Mouse (Mus musculus) heart, embryonic 15.5 days (tissue): ENCODE results near the gene Rhobtb1. TPM values are rescaled to one million over a fixed set of nuclear protein-coding genes. Genes with fewer than 3 reads are reported as not detected.

Source experiments
- ATAC-seq: fragments of 200-750 bp; cut with Nextera tagmentation; replicated peaks from 2 replicates; pipeline ENCODE4 v1.8.0; 2017; ENCODE audit warnings: low read depth, moderate TSS enrichment; ENCODE audit not compliant: insufficient number of reproducible peaks, insufficient read depth, low FRiP score
- H3K27ac ChIP-seq: fragments of 300-500 bp; sonication (generic); 2 replicates; pipeline ENCODE4 v1.5.1; 2015; ENCODE audit warnings: mild to moderate bottlenecking, inconsistent platforms
- H3K27me3 ChIP-seq: fragments of 300-500 bp; sonication (generic); 2 replicates; pipeline ENCODE4 v1.6.1; 2015; ENCODE audit warnings: inconsistent platforms
- H3K36me3 ChIP-seq: fragments of 300-500 bp; sonication (generic); 2 replicates; pipeline ENCODE4 v1.6.1; 2015; ENCODE audit warnings: mild to moderate bottlenecking, inconsistent platforms
- H3K4me1 ChIP-seq: fragments of 300-500 bp; sonication (generic); replicated peaks from 2 replicates; pipeline ENCODE4 v1.6.1; 2015; ENCODE audit warnings: inconsistent platforms
- H3K4me2 ChIP-seq: fragments of 300-500 bp; sonication (generic); 2 replicates; pipeline ENCODE4 v1.6.1; 2015; ENCODE audit warnings: inconsistent platforms, mild to moderate bottlenecking, moderate library complexity
- H3K4me3 ChIP-seq: fragments of 300-500 bp; sonication (generic); 2 replicates; pipeline ENCODE4 v1.5.1; 2015; ENCODE audit warnings: mild to moderate bottlenecking, inconsistent platforms
- H3K9ac ChIP-seq: fragments of 300-500 bp; sonication (generic); 2 replicates; pipeline ENCODE4 v1.6.1; 2015; ENCODE audit warnings: mild to moderate bottlenecking, inconsistent platforms
- H3K9me3 ChIP-seq: fragments of 300-500 bp; sonication (generic); replicated peaks from 2 replicates; pipeline ENCODE4 v1.6.1; 2016; ENCODE audit warnings: inconsistent platforms
- WGBS: fragments of 180-500 bp; shearing (Covaris S2); methylation state at CpG from one replicate; pipeline ENCODE4 v1.1.7; 2015; ENCODE audit warnings: mixed read lengths; 5-methylcytosine and 5-hydroxymethylcytosine counted together
- polyA plus RNA-seq: library from polyadenylated mRNA; unstranded; fragments of >200 nt; fragmentation: Nextera tagmentation; extraction: Ambion mirVana; gene quantifications from 2 replicates; pipeline ENCODE4 v1.2.1, GENCODE M21; 2015

The Rhobtb1 gene
- polyA plus RNA-seq, 1 experiment from 2014 or later = 31.7 TPM

DNA sequence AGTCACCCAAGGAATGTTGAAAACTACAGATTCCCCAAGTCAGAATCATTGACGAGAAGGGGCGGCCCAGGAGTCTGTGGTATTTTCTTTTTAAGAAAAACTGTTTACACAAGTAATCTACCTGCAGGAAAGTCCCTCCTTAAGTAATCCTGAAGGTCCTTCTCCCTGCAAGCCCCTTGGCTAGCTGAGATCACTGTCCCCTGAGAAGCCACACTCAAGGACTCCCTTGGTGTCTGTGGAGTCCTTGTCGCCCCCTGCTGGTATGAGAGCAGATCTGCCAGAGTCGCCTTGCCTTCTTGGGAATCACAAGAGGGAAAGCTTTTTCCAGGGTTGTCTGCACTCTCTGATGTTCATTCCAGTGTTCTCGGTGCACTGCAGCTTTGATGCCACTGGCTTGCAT is 155.8 kb downstream of the Rhobtb1 start:
- H3K9ac ChIP-seq = no peak overlapping the region
- no peaks in the 10 kb centered on the region for H3K27me3 ChIP-seq
- no peak overlapping the region for H3K27ac ChIP-seq
- no peak overlapping the region for H3K4me2 ChIP-seq
- no peaks in the 10 kb centered on the region for H3K9me3 ChIP-seq
- peaks cover 3% of the 10 kb centered on the region; the same call in 1 of the 2 replicates for H3K4me1 ChIP-seq
- WGBS = 44% methylated on average over 5 of the region's 5 CpGs
- no peaks in the 10 kb centered on the region for H3K36me3 ChIP-seq
- H3K4me3 ChIP-seq = no peak overlapping the region
- ATAC-seq = no peak

DNA sequence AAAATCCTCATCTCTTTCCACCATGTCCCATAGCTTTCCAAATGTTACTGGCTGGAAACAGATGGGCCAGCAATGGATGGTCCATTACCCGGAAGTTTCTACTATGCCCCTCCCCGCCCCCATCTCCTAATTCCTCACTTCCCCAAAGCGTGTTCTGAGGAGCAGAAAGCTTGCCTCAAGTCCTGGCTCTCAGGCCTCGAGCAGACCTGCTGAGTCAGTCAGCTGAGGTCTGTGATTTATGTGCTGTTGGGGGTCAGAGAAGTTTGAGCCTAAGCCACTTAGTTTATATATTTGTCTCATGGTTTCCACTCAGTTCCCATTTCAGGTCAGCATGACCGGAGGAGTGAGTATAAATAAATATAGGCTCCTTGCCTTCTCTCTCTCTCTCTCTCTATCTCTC is 157.9 kb downstream of the Rhobtb1 start:
- no peak overlapping the region for H3K27ac ChIP-seq
- no peaks in the 10 kb centered on the region for H3K27me3 ChIP-seq
- no peak overlapping the region for H3K9ac ChIP-seq
- no peaks in the 10 kb centered on the region for H3K36me3 ChIP-seq
- H3K4me3 ChIP-seq = no peak overlapping the region
- peaks cover 3% of the 10 kb centered on the region; the same call in 1 of the 2 replicates for H3K4me1 ChIP-seq
- H3K9me3 ChIP-seq = no peaks in the 10 kb centered on the region
- H3K4me2 ChIP-seq = no peak overlapping the region
- WGBS = 56% methylated on average over 5 of the region's 5 CpGs
- no peak for ATAC-seq

DNA sequence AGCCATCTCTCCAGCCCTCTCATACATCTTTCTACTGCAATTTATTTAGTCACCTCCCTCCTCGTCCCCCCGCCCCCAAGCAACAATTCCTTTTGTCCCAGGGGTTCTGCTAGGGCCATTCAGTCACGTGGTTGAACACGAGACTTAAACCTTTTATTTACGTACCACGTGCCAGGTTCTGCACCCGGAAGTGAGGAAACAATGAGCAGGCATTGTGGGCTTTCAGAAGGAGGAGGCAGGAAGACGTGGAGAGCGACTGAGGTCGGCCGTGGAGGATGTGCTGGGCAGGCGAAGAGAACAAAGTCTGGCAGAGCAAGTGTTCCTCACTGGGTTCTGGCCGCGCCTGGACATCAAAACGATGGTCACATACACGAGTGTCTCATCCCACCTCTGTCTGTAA is 160.6 kb downstream of the Rhobtb1 start:
- WGBS = 77% methylated on average over 16 of the region's 16 CpGs
- no peak overlapping the region for H3K27ac ChIP-seq

DNA sequence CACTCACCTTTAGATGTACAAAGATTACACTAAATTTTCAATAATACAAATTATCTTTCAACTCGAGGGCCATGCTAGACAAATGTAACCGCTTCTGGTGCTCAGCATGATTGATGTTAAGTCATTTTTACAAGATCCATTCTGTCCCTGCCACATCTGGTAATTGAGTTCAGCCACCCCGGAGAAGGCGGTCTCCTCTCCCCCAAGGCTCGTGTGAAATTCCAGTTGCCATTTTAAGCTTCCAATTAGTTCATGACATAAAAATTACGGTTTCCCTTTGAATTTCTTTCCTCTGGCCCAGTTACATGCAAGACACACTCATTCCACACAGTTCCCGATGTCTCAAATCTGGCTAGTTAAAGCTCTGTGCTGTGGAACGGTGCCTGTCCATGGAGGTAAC is 162.7 kb downstream of the Rhobtb1 start:
- Histone ChIP-seq H3K36me3 (no peaks in the 10 kb centered on the region), H3K4me3 (no peak overlapping the region), H3K4me2 (no peak overlapping the region), H3K9ac (no peak overlapping the region), H3K9me3 (no peaks in the 10 kb centered on the region), H3K27me3 (no peaks in the 10 kb centered on the region), H3K4me1 (no peaks in the 10 kb centered on the region), H3K27ac (no peak overlapping the region)
- 67% methylated on average over 8 of the region's 8 CpGs for WGBS
- ATAC-seq = no peak

More for the DNA sequence above, 160.6 kb downstream of the Rhobtb1 start:
- no peaks in the 10 kb centered on the region for H3K27me3 ChIP-seq
- H3K36me3 ChIP-seq = no peaks in the 10 kb centered on the region
- no peaks in the 10 kb centered on the region for H3K4me1 ChIP-seq
- no peak for ATAC-seq
- no peak overlapping the region for H3K4me2 ChIP-seq
- no peak overlapping the region for H3K4me3 ChIP-seq
- no peaks in the 10 kb centered on the region for H3K9me3 ChIP-seq
- H3K9ac ChIP-seq = no peak overlapping the region

DNA sequence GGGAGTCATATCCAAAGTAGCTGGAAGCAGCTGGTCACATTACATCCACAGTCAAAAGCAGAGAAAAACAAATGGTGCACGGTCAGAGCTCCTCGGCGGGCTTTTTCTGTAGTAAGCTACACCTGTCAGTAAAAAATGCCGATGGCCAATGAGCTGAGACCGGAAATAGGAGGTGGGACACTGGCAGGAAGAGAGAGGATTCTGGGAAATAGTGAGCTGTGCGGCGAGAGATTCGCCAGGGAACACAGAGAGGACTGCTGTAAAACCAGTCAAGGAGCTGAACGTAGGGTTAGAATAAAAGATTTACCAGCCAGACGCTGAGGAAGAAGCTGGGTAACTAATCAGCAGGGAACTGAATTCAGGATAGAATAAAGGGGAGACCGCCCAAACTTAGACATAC is 167.3 kb downstream of the Rhobtb1 start:
- H3K27ac ChIP-seq = no peak overlapping the region
- no peaks in the 10 kb centered on the region for H3K27me3 ChIP-seq
- no peaks in the 10 kb centered on the region; the same call in 1 of the 2 replicates for H3K4me1 ChIP-seq
- no peak overlapping the region for H3K4me3 ChIP-seq
- H3K9ac ChIP-seq = no peak overlapping the region
- no peaks in the 10 kb centered on the region for H3K9me3 ChIP-seq
- no peak overlapping the region for H3K4me2 ChIP-seq
- 84% methylated on average over 11 of the region's 11 CpGs for WGBS
- H3K36me3 ChIP-seq = no peaks in the 10 kb centered on the region
- no peak for ATAC-seq

DNA sequence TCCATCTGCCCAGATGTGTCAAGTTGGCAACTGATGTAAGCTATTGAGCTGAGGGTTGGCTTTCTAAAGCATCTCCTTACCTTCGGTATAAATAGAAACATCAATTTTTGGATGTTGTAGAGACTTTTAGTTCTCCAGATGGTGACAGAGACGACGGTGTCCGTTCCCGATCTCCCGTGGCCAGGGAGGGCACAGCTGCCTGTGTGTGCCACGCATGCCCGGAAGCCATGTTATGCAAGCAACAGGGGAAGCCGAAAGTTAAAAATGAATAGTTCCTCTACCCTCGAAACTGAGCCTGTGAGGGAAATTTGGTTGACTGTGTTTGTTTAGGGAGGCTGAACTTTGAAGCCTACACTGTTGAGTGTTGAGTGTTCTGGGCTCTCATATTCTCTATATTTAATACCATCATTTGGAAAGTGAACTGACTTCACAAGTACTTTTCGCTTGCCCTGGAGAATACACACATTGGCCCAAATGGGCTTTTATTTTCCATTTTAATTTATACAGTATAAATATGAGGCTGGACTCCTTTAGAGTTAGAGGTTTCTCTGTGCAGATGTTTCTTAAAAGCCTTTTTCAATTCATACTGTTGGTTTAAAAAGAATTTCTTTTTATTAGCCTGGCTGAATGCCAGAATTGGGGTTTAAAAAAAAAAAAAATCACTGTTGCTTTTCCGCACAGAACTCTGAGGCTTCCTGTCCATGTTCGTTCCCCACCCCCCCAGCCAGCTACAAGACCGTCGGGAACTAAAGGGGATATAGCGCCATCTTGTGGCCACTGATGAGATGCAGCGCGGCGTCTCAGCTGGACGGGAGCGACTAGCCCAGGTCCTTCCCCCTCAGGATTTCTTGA is 169.7 kb downstream of the Rhobtb1 start:
- H3K4me2 ChIP-seq = peak overlapping the region; percentile 43
- no peaks in the 10 kb centered on the region for H3K27me3 ChIP-seq
- H3K36me3 ChIP-seq = no peaks in the 10 kb centered on the region
- 44% methylated on average over 21 of the region's 21 CpGs for WGBS
- no peaks in the 10 kb centered on the region for H3K9me3 ChIP-seq
- H3K4me3 ChIP-seq = peak overlapping the region; percentile 15; the same call in 1 of the 2 replicates
- H3K4me1 ChIP-seq = no peaks in the 10 kb centered on the region; the same call in 1 of the 2 replicates
- peak; percentile 66; the same call in 1 of the 2 replicates for ATAC-seq
- no peak overlapping the region for H3K9ac ChIP-seq
- H3K27ac ChIP-seq = no peak overlapping the region

DNA sequence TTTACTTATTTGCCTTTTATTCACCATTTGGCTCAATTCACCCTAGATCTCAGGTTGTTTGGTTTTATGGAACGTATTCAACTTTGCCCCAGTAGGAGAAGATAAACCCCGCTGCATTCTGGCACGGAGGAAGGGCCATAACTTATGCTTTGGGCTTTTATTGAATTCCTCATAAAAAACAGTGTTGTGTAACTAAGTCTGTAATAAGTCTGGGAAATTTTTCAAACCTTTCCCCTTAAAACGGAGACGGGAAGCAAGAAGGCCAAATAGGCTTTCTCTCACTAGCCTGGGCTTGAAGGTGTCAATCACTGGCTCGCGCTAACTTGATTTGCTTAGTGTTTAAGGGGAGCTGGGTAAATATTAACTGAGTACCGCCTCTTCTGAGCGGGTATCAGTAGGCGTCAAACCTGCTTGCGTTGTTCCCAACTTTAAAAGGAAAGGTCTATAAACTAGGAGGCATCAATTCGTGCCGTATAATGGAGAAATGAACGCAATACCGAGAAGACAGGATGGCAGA is 170.3 kb downstream of the Rhobtb1 start:
- H3K9ac ChIP-seq = no peak overlapping the region
- no peak overlapping the region for H3K27ac ChIP-seq
- WGBS = 40% methylated on average over 15 of the region's 15 CpGs
- H3K4me1 ChIP-seq = no peaks in the 10 kb centered on the region; the same call in 1 of the 2 replicates
- H3K4me3 ChIP-seq = peak overlapping the region; percentile 15; the same call in 1 of the 2 replicates
- peak overlapping the region; percentile 43 for H3K4me2 ChIP-seq
- H3K36me3 ChIP-seq = no peaks in the 10 kb centered on the region
- no peaks in the 10 kb centered on the region for H3K27me3 ChIP-seq
- H3K9me3 ChIP-seq = no peaks in the 10 kb centered on the region
- no peak for ATAC-seq

DNA sequence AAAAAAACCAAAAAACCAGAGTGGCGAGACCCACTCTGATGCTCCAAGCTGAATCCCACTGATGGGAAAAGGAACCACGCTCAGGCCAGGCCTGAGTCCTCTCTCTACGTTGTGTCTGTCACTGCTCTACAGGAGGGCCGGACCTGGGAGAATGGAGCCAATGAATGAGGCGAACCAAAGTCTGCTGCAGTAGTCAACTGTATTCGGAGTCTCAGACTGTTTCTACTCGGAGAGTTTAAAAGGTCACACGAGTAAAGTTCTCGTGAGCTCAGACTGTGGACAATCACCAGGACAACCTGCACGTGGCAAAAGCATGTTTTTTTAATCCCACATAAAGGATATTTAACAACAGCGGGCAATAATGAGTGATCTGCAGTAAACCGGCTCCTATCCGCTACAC is 172.8 kb downstream of the Rhobtb1 start:
- Histone ChIP-seq H3K4me3 (no peak overlapping the region), H3K4me2 (no peak overlapping the region), H3K9ac (no peak overlapping the region), H3K4me1 (no peaks in the 10 kb centered on the region; the same call in 1 of the 2 replicates), H3K9me3 (no peaks in the 10 kb centered on the region), H3K36me3 (no peaks in the 10 kb centered on the region), H3K27me3 (no peaks in the 10 kb centered on the region), H3K27ac (no peak overlapping the region)
- 82% methylated on average over 13 of the region's 13 CpGs for WGBS
- ATAC-seq = no peak

DNA sequence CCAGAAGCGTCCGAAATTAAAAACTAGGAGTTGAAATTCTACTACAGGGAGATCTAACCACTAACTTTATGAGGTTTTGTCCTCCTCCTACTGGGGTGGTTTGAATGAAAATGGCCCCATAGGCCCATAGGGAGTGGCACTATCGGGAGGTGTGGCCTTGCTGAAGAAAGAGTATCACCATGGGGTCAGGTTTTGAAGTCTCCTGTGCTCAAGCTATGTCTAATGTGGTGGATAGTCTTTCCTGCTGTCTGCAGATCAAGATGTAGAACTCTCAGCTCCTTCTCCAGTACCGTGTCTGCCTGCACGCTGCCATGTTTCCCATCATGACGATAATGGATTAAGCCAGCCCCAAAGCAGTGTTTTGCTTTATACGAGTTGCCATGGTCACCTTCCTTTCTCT is 173.6 kb downstream of the Rhobtb1 start:
- Histone ChIP-seq H3K27ac (no peak overlapping the region), H3K4me3 (no peak overlapping the region), H3K4me1 (no peaks in the 10 kb centered on the region; the same call in 1 of the 2 replicates), H3K4me2 (no peak overlapping the region), H3K9me3 (no peaks in the 10 kb centered on the region), H3K27me3 (no peaks in the 10 kb centered on the region), H3K36me3 (no peaks in the 10 kb centered on the region), H3K9ac (no peak overlapping the region)
- 88% methylated on average over 7 of the region's 7 CpGs for WGBS
- no peak for ATAC-seq

DNA sequence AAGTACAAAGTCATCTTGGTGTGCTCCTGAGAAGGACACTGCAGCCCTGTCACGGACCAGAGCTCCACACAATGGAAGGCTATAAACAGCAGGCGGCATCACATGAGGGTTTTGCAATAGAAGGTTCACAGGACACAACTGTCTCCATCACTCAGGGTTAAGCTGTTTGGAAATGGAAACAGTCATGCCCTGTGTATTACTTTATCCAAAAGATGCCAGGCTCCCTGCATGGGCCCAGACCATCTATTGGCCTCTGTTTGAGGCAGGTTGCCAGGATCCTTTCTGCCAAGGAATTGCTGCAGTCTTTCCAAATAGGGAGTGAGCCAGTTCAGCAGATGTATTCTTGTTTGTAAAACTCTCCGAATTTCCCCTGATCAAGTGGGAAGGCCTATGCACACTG is 175.2 kb downstream of the Rhobtb1 start:
- no peaks in the 10 kb centered on the region; the same call in 1 of the 2 replicates for H3K4me1 ChIP-seq
- no peaks in the 10 kb centered on the region for H3K27me3 ChIP-seq
- WGBS = 74% methylated on average over 3 of the region's 3 CpGs
- no peak overlapping the region for H3K27ac ChIP-seq
- no peaks in the 10 kb centered on the region for H3K36me3 ChIP-seq
- H3K9ac ChIP-seq = no peak overlapping the region
- no peak for ATAC-seq
- no peak overlapping the region for H3K4me2 ChIP-seq
- no peak overlapping the region for H3K4me3 ChIP-seq
- no peaks in the 10 kb centered on the region for H3K9me3 ChIP-seq

DNA sequence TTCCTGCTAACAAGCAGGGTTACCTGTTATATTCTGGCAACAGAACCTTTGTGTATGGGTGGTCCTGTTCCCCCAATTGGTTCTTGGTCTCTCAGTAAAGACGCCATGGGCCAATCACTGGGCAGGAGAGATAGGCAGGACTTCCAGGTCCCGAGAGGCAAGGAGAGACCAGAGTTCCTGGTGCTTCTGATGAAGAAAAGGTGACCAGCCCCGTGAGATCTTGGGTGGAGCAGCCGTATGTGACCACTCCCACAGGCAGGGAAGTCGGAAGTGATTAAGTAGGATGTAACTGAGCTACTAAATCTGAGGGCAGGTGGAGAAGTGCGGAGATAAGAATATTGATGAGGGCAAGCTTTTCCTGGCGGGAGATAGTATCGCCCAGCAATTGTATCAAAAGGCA is 176.1 kb downstream of the Rhobtb1 start:
- Histone ChIP-seq H3K9me3 (no peaks in the 10 kb centered on the region), H3K27ac (no peak overlapping the region), H3K9ac (no peak overlapping the region), H3K4me2 (no peak overlapping the region), H3K4me3 (no peak overlapping the region), H3K36me3 (no peaks in the 10 kb centered on the region), H3K27me3 (no peaks in the 10 kb centered on the region), H3K4me1 (no peaks in the 10 kb centered on the region)
- 60% methylated on average over 8 of the region's 8 CpGs for WGBS
- no peak for ATAC-seq
